Mouse (Mus musculus) B cell, adult 2 months (primary cell): Measurements from ENCODE around the gene Rapgef5.
"Not testable (repeated sequence)": the region's sequence is repeated elsewhere in the genome, so short reads cannot be mapped to it uniquely, and the experiment has no call there.

Source experiments
- DNase-seq, 2 experiments: peaks; one replicate each; pipeline ENCODE4 v3.0.0; 2022

Rapgef5 gene

DNA sequence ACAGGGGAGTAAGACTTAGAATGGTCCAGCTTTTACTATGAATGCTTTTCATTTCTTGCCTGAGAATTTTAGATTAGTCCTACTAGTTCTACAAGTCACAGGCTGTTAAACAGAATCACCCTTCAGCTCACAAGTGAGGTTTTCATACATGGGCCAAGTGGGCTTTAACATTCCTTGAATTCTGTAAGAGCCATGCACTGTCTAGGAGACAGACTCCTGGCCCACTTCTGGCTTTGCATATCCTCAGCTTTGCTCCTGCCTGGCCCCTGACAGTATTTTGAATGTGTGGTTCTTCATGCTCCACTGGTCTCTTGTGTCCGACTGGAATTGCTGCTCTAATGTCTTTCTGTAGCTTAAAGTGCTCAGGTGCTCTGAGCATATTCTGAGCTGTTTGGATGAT is 267.1 kb downstream of the Rapgef5 start:
- no peak for DNase-seq

DNA sequence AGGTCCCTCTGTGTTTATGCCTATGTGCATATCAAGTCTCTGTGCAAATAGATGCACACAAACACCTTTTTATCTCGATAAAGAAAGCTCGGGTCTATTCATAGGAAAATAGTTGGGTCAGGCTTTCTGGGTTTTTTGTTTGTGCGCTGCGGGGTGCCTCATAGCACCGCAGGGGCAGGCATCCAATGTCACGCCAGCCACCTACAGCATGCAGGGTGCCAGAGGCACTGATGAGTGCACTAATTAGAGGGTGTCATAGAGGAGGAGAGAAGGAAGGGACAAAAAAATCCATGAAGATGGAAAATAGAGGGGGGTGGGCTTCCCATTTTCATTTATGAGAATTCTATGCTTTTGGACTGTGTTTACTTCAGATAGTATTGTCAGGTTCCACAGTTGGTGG is 270.3 kb downstream of the Rapgef5 start:
- DNase-seq, result no peak

DNA sequence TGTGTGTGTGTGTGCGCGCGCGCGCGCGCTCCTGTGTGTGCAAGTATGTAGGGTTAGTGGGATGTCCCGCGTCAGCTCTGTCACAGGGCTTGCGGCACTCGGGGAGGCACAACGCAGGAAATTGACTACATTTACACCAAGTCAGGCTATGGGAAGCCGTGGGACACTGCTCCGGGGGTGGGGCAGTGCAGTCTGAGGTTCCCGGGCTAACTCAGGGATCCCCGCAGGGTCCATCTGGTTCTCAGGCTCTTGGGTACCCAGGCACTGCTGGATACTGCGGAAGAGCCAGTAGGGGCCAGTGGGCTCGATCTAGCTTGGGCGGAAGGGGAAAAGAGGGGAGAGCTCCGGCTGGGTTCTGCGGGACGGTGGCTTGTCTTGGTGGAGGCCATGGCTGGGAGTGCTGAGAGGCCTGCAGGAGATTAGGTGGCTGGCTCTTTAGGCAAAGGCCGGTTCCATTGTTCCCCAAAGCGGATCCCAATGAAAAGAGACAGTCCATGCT is 272.3 kb downstream of the Rapgef5 start:
- no peak for DNase-seq

DNA sequence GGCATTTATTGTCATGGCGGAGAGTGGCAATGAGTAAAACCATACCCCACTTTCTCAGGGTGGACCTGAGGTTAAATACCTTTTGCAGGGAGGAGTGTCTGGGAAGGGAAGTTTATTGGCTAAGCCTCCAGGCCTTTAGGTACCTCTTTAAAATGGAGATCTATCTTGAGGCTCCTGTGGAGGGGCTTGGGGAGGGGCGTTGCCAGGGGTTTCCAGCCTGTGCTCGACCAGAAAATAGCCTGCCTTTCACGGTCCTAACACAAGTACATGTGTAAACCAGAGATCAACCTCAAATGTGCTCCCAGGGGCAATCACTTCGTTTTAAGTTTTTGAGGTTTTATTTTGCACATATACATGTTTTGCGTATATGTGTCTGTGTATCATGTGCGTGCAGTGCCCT is 272.7 kb downstream of the Rapgef5 start:
- DNase-seq, result no peak

DNA sequence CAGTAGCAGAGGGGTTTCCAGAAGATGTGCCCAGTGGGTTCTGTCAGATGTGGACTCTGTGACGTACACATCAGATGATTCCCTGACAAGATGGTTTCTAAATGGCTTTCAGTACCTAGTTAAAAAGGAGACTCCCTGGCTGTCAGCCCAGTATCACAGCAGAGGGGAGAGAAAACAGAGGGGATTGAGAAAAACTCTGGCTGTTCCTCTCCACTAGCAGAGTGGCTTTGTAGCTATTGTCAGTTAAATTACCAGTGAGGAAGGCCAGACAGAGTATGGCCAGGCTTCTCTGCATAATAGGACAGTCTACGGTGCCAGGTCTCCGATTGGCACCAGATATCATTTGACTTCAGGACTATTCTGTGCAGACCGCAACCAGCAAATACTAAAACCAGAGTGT is 279.0 kb downstream of the Rapgef5 start:
- DNase-seq, result no peak

DNA sequence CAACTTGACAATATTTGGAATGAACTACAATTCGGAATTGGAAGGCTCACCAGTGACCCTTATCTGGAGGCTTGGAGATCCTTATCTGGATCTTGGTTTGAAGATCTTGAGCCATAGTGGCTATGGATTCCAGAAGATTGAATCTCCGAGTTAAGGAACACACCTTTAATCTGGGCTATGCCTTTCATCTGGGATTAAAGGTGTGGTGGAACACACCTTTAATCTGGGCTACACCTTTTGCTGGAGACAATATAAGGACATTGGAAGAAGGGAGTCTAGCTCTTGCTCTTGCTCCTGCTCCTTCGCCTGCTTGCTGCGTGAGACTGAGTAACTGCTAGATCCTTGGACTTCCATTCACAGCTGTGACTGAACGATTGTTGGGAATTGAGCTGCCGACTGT is 287.7 kb downstream of the Rapgef5 start, which contains the start of gene Cdca7l:
Gene Cdca7l (plus strand): TSS at position 301 of the 400 bp plus-strand sequence.
- not testable (repeated sequence) for DNase-seq

DNA sequence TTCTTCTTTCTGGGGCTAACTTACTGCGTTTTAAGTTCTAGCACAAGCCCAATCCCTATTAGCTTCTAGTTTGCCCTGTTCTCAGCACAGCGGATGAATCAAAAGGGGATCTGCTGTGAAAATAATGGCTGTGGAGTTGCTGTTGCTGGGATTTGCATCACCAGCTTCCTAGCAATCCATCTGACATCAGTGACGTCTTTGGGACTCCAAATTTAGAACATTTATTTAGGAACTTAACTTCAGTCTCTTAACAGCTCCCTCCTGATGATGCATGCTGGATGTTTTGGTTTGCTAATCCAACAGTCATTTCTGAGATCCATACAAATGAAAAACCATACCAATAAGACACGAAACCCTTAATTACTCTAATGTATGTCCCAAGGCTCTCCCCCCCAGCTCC is 289.3 kb downstream of the Rapgef5 start:
- no peak for DNase-seq

DNA sequence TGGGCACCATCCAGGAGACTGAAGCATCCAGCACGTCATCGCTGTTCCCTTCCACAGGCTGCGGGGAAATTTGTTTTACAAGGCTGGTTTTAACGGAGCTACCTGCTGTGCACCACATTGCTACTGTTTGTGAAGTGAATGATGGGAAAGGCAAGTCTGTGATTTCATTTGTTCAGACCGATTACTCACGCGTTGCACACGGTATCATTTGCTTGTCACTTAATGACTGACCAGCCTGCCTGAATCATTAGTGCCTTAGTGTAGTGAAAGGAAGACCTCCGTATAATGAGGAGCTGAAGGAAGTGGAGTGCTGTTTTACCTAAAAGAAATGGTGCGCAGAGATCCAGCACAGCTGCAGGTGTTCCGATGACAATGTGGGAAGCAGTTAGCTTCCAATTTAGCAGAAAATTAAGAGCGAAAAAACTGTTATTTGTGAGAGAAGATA is 289.8 kb downstream of the Rapgef5 start:
- no peak for DNase-seq

DNA sequence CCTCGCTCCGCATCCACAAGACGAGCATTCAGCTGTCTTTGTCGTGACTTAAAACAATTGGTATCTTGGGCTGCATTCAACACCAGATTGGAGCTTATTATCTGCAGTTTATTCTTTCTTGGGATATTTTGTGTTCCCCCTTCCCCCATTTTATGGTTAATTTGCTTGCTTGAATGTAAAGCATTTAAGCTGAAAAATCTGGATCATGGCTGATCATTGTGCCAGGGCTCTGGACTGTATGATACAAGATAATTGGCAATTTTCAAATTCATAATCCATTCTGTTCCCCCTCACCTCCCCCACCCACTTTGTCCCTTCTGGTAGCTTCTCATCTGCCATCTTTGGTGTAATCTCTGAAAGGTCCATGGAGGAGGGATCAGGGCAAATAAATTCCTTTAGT is 290.2 kb downstream of the Rapgef5 start:
- no peak for DNase-seq

DNA sequence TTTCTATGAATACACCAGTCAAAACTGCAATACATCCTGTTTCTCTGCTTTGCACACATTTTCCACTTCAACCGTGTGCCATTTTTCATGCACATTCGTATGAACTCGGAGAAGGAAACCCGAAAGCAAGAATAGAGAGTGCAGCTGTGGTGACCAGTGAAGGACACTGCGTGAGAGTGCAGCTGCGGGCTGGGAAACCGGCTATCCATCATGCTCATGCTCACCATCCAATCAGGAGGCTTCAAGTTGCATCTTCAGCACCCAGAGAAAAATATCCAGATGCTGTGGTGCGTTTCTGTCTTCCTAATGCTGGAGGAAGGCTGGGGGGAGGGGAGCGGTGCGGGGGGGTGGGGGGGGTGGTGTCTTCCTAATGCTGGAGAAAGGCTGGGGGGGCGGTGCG is 291.4 kb downstream of the Rapgef5 start:
- DNase-seq, result no peak

DNA sequence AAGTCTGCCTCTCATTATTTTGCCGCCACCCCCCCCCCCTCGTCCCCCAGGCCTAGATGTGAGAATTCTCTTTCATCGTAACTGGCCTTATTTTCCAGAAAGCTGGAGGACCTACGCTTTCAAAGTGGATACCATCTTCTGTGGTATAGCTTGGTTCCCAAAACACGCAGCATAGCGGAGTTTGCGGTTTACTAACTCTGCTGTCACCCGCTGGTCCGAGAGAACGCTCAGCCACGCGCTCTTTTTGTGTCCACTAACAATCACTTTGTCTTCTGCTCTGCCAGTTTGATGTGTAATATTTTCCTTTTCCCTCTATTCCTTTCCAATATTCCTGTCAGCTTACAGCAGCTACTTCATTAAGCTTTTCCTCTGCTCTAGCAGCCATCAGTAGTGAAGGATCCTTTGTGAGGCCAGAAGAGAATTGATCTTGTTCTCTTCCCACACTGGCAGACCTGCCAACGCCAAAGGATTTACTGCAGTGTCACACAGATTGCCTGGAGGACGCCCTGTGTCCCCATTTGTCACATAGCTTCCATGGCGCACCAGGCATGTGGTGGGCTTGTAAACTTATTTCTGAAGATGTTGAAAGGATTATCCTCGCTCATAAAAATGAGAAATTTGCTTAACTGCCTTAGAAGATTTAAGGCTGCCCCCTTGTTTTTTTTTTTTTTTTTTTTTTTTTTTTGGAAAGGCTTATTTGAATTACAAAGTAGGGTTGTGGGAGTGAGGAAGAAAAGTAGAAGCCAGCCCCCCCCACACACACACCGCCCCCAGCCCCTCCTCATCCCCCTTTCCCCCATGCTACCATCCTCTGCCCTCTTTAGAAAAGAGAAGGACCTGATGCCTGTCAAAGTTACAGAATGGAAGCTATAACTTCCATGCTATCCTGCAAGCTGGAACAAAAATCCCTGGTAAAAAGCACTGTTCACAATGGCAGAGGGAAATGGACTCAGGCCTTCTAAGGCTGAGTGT is 292.4 kb downstream of the Rapgef5 start:
- no peak for DNase-seq
